Comparison of ENCODE assay signal across 21 mouse cellular contexts in genomic region chr14:86844075-86844474, GRCm38 (mm10).
"Had no signal": no experiment of that assay in that cellular context is flagged by ENCODE, and none has a peak within 500 bp of the region (broad histone marks: within the 10 kb centered on the region; RNA-seq: fewer than 3 reads in every experiment).

No protein-coding gene starts in this region.

- ATAC-seq: midbrain, embryonic 13.5 days; midbrain, embryonic 16.5 days had no signal

- H3K27me3 ChIP-seq: kidney, embryonic 15.5 days; liver, embryonic 13.5 days; megakaryocyte, embryonic 14.5 days; midbrain, embryonic 13.5 days; neural tube, embryonic 13.5 days; stomach, embryonic 15.5 days had no signal

- H3K9ac ChIP-seq: kidney, embryonic 15.5 days; liver, embryonic 13.5 days; midbrain, embryonic 13.5 days; neural tube, embryonic 13.5 days; stomach, embryonic 15.5 days had no signal

- H3K4me1 ChIP-seq: kidney, embryonic 15.5 days; liver, embryonic 13.5 days; midbrain, embryonic 10.5 days; midbrain, embryonic 13.5 days; neural tube, embryonic 13.5 days; stomach, embryonic 15.5 days had no signal

- H3K4me3 ChIP-seq: kidney, embryonic 15.5 days; layer of hippocampus, adult 2 months; left cerebral cortex, adult 2 months; liver, embryonic 13.5 days; megakaryocyte, embryonic 14.5 days; midbrain, embryonic 10.5 days; midbrain, embryonic 13.5 days; myocyte; neural tube, embryonic 13.5 days; stomach, embryonic 15.5 days had no signal

- H3K36me3 ChIP-seq: kidney, embryonic 15.5 days; liver, embryonic 13.5 days; midbrain, embryonic 10.5 days; midbrain, embryonic 13.5 days; neural tube, embryonic 13.5 days; stomach, embryonic 15.5 days had no signal

- H3K9me3 ChIP-seq: kidney, embryonic 15.5 days; liver, embryonic 13.5 days; megakaryocyte, embryonic 14.5 days; midbrain, embryonic 10.5 days; midbrain, embryonic 13.5 days; neural tube, embryonic 13.5 days; stomach, embryonic 15.5 days had no signal

- DNase-seq: kidney, adult 11 months; kidney, adult 8-10 months; kidney, postnatal 10 days; kidney, postnatal 4 days; layer of hippocampus, adult 9-11 months; liver, embryonic 13.5 days; lung, adult 2 months; lung, postnatal 14 days; lung, postnatal 4 days; right cerebral cortex, postnatal 4 days; thymus, postnatal 25 days had no signal

- H3K27ac ChIP-seq: kidney, embryonic 15.5 days; layer of hippocampus, adult 2 months; left cerebral cortex, adult 2 months; liver, embryonic 13.5 days; midbrain, embryonic 10.5 days; midbrain, embryonic 13.5 days; neural tube, embryonic 13.5 days; stomach, embryonic 15.5 days had no signal
